Mouse (Mus musculus): ENCODE results near the gene Pitpnc1. TPM values are rescaled to one million over a fixed set of nuclear protein-coding genes. Genes with fewer than 3 reads are reported as not detected.

The Pitpnc1 gene
- polyA plus RNA-seq, 1 experiment from 2014 or later, result 38.1 TPM

DNA sequence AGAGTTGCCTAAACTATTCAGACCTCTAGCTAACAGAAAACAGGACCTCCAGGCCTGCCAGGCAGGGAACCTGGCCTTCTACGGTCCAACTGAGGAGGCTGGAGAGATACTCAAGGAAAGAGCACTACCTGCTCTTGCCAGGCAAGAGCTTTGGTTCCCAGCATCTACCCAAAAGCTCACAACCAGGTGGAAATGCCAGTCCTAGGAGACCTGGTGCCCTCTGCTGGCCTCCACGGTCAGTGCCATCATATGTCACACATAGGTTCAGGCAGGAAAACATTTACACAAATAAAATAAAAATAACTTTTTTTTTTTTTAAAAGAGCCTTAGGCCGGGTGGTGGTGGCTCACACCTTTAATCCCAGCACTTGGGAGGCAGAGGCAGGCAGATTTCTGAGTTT lies 8.0 kb downstream of the Pitpnc1 start:
- no peaks in the 10 kb centered on the region for H3K36me3 ChIP-seq (ENCODE audit: control insufficient read depth, insufficient read depth, low read length)

DNA sequence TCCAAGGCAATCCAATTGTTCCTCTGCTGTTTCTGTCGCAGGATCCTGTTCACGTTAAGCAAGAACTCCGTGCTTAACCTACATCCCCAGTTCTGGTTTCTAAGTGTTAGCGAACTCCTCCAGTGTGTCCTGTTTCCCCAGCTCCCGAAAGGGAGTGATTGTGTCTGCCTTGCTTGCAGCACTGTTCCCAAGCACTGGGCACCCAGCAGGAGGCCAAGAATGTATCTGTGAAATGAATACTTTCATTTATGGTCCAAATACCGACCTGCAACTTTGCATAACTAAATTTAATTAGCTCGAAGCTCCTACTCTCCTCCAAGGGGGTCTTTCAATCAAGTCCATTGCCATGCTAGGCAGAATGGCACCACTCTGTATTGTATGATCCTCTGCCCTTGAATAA lies 10.7 kb downstream of the Pitpnc1 start:
- Histone ChIP-seq H3K27ac (ENCODE audit: low read depth, low read length) (no peak overlapping the region), H3K36me3 (ENCODE audit: control insufficient read depth, insufficient read depth, low read length) (no peaks in the 10 kb centered on the region), H3K9me3 (ENCODE audit: control insufficient read depth, low read length) (no peaks in the 10 kb centered on the region), H3K9ac (ENCODE audit: low read length) (no peak overlapping the region), H3K27me3 (ENCODE audit: control insufficient read depth, insufficient read depth, low read length) (no peaks in the 10 kb centered on the region), H3K4me2 (ENCODE audit: low read depth) (no peak overlapping the region), H3K4me3 (ENCODE audit: low read depth, low read length) (no peak overlapping the region), H3K4me1 (ENCODE audit: control insufficient read depth, insufficient read depth, low read length) (no peaks in the 10 kb centered on the region)
- DNase-seq (ENCODE audit: low spot score), result no peak
- no peak for ATAC-seq (ENCODE audit: insufficient read depth, low FRiP score, low TSS enrichment)
- WGBS, result 76% methylated on average over 7 of the region's 7 CpGs

More for the DNA sequence above, 8.0 kb downstream of the Pitpnc1 start:
- Histone ChIP-seq H3K4me1 (ENCODE audit: control insufficient read depth, insufficient read depth, low read length) (no peaks in the 10 kb centered on the region), H3K27me3 (ENCODE audit: control insufficient read depth, insufficient read depth, low read length) (no peaks in the 10 kb centered on the region), H3K9me3 (ENCODE audit: control insufficient read depth, low read length) (no peaks in the 10 kb centered on the region), H3K27ac (ENCODE audit: low read depth, low read length) (no peak overlapping the region), H3K4me3 (ENCODE audit: low read depth, low read length) (no peak overlapping the region), H3K4me2 (ENCODE audit: low read depth) (no peak overlapping the region), H3K9ac (ENCODE audit: low read length) (no peak overlapping the region)
- WGBS, result 92% methylated on average over 3 of the region's 3 CpGs
- no peak for ATAC-seq (ENCODE audit: insufficient read depth, low FRiP score, low TSS enrichment)
- DNase-seq (ENCODE audit: low spot score), result no peak

DNA sequence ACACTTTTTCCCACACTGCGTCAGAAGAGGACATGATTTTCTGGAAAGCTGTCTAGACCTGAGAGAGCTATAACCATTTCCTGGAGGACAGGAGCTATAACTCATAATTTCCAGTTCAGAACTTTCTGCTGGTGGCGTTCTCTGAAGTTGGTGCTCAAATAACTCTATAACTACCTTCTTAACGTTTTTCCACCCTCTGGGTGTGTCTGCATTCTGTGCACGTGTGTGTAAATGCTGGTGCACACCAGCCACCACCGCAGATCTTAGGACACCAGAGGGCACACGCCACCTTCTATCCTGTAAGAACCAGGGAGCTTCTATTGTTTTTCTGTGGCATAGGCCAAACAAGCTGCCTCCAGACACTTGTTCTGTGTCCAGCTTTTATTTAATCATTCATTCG lies 11.5 kb downstream of the Pitpnc1 start:
- DNase-seq (ENCODE audit: low spot score) (no peak), ATAC-seq (ENCODE audit: insufficient read depth, low FRiP score, low TSS enrichment) (no peak)
- H3K4me1 ChIP-seq (ENCODE audit: control insufficient read depth, insufficient read depth, low read length), result no peaks in the 10 kb centered on the region
- H3K4me2 ChIP-seq (ENCODE audit: low read depth), result no peak overlapping the region
- no peak overlapping the region for H3K27ac ChIP-seq (ENCODE audit: low read depth, low read length)
- H3K4me3 ChIP-seq (ENCODE audit: low read depth, low read length), result no peak overlapping the region
- 87% methylated on average over 7 of the region's 7 CpGs for WGBS
- H3K9me3 ChIP-seq (ENCODE audit: control insufficient read depth, low read length), result no peaks in the 10 kb centered on the region
- no peak overlapping the region for H3K9ac ChIP-seq (ENCODE audit: low read length)
- no peaks in the 10 kb centered on the region for H3K36me3 ChIP-seq (ENCODE audit: control insufficient read depth, insufficient read depth, low read length)
- no peaks in the 10 kb centered on the region for H3K27me3 ChIP-seq (ENCODE audit: control insufficient read depth, insufficient read depth, low read length)

DNA sequence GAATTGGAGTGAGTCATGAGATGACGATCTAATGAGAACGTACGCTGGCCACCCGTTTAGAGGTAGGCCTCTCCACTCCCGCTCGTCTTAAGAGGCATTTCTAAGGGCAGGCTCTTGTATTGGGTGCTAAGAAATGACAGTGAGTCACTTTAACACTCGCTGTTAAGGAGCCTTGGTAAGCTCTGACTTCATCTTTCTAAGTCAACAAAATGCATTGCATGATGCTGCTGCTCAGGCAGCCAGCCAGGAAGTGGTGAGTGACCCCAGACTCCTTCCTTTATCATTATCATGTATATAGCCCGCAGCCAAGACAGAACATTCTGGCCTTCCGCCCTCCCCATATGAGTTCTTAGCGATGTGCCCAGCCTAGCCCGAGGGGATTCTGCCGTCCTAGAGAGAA lies 12.2 kb downstream of the Pitpnc1 start:
- Histone ChIP-seq H3K4me2 (ENCODE audit: low read depth) (no peak overlapping the region), H3K9me3 (ENCODE audit: control insufficient read depth, low read length) (no peaks in the 10 kb centered on the region), H3K27me3 (ENCODE audit: control insufficient read depth, insufficient read depth, low read length) (no peaks in the 10 kb centered on the region), H3K4me1 (ENCODE audit: control insufficient read depth, insufficient read depth, low read length) (no peaks in the 10 kb centered on the region), H3K27ac (ENCODE audit: low read depth, low read length) (no peak overlapping the region), H3K4me3 (ENCODE audit: low read depth, low read length) (no peak overlapping the region), H3K36me3 (ENCODE audit: control insufficient read depth, insufficient read depth, low read length) (no peaks in the 10 kb centered on the region), H3K9ac (ENCODE audit: low read length) (no peak overlapping the region)
- ATAC-seq (ENCODE audit: insufficient read depth, low FRiP score, low TSS enrichment) (no peak), DNase-seq (ENCODE audit: low spot score) (no peak)
- 84% methylated on average over 12 of the region's 12 CpGs for WGBS

DNA sequence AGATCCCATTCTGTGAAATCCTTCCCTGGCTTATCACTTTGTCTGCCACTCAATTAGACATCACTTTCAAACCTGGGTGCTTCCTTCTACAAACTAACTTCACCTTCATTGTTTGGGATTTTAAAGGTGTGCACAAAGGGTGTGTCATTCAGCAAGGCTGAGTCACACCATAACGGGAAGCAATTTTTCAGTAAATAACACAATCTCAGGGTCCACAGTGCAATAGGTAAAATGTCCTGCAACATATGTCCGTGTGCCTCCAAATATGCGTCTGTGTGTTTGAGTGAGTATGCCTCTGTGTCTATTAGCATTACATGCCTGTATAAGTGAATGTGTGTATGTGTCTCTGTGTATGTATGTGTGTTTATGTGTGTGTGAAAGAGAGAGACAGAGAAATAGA lies 13.2 kb downstream of the Pitpnc1 start:
- no peak overlapping the region for H3K4me2 ChIP-seq (ENCODE audit: low read depth)

DNA sequence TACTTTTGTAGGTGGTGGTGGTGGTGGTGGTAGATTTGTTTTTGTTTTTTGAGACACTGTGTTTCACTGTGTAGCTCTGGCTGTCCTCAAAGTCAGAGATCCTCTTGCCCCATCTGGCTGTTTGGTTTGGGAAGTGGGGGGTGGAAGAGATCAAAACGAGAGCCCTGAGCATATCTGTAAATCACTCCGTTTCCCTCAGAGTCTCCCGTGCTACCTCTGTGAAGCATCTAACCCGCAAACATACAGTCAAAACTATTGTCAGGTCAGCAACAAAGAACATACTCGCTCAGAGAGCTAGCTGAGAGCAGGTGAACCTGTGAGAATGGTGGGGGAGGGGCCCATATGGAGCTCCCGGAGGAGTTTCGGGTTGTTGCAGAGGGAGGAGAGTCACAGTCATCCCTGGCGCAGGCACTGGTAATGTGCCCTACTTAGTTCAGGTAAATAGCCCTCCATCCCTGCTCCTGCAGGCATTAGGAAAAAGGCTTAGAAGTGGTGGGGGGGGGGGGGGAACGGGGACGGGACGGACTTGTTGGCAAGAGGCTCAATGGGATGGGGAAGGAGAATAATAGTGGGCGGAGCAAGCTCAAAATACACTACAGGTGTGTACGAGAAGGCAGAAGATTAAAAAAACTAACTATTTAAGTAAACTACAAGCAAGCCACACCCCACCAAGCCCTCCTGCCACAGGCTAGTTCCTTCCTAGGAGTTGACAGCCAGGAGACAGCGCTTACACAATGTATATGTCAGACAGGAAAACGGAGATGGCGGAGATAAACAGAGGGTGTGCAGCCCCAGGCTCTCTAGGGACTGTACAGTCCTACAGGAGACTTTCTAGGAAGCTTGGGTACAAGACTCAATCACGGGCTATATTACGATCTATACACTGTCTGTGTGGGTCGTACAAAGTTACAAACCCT lies 15.7 kb downstream of the Pitpnc1 start:
- no peak for ATAC-seq (ENCODE audit: insufficient read depth, low FRiP score, low TSS enrichment)
- no peaks in the 10 kb centered on the region for H3K36me3 ChIP-seq (ENCODE audit: control insufficient read depth, insufficient read depth, low read length)
- no peaks in the 10 kb centered on the region for H3K27me3 ChIP-seq (ENCODE audit: control insufficient read depth, insufficient read depth, low read length)
- no peaks in the 10 kb centered on the region for H3K4me1 ChIP-seq (ENCODE audit: control insufficient read depth, insufficient read depth, low read length)
- no peak for DNase-seq (ENCODE audit: low spot score)
- 61% methylated on average over 19 of the region's 19 CpGs for WGBS
- no peak overlapping the region for H3K4me2 ChIP-seq (ENCODE audit: low read depth)
- H3K9ac ChIP-seq (ENCODE audit: low read length), result no peak overlapping the region
- H3K9me3 ChIP-seq (ENCODE audit: control insufficient read depth, low read length), result no peaks in the 10 kb centered on the region
- H3K27ac ChIP-seq (ENCODE audit: low read depth, low read length), result no peak overlapping the region
- H3K4me3 ChIP-seq (ENCODE audit: low read depth, low read length), result no peak overlapping the region

More for the DNA sequence above, 13.2 kb downstream of the Pitpnc1 start:
- no peak for ATAC-seq (ENCODE audit: insufficient read depth, low FRiP score, low TSS enrichment)
- no peaks in the 10 kb centered on the region for H3K4me1 ChIP-seq (ENCODE audit: control insufficient read depth, insufficient read depth, low read length)
- H3K4me3 ChIP-seq (ENCODE audit: low read depth, low read length), result no peak overlapping the region
- H3K27ac ChIP-seq (ENCODE audit: low read depth, low read length), result no peak overlapping the region
- DNase-seq (ENCODE audit: low spot score), result no peak
- H3K9ac ChIP-seq (ENCODE audit: low read length), result no peak overlapping the region
- WGBS, result 95% methylated on average over 3 of the region's 3 CpGs
- no peaks in the 10 kb centered on the region for H3K27me3 ChIP-seq (ENCODE audit: control insufficient read depth, insufficient read depth, low read length)
- no peaks in the 10 kb centered on the region for H3K36me3 ChIP-seq (ENCODE audit: control insufficient read depth, insufficient read depth, low read length)
- H3K9me3 ChIP-seq (ENCODE audit: control insufficient read depth, low read length), result no peaks in the 10 kb centered on the region

DNA sequence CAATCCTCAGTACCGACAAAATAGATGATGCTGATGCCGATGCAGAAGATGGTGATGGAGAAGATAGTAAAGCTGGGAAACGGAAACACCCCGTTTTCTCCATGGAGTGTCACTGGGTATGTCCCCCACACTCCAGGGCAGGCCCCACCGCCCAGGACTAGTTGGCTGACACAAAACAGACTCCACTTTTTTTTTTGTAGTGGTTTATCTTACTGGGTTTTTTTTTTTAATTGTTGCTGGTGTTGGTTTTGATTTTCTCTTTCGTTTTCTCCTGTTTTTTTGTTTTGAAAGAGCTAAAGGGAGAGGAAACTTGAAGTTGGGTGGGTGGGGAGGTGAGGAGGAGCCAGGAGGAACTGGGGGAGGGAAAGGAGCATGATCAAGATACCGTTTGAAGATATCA lies 18.4 kb downstream of the Pitpnc1 start:
- Histone ChIP-seq H3K9ac (ENCODE audit: low read length) (no peak overlapping the region), H3K4me1 (ENCODE audit: control insufficient read depth, insufficient read depth, low read length) (no peaks in the 10 kb centered on the region), H3K36me3 (ENCODE audit: control insufficient read depth, insufficient read depth, low read length) (no peaks in the 10 kb centered on the region), H3K4me3 (ENCODE audit: low read depth, low read length) (no peak overlapping the region), H3K9me3 (ENCODE audit: control insufficient read depth, low read length) (no peaks in the 10 kb centered on the region), H3K27ac (ENCODE audit: low read depth, low read length) (no peak overlapping the region), H3K27me3 (ENCODE audit: control insufficient read depth, insufficient read depth, low read length) (no peaks in the 10 kb centered on the region), H3K4me2 (ENCODE audit: low read depth) (no peak overlapping the region)
- no peak for DNase-seq (ENCODE audit: low spot score)
- no peak for ATAC-seq (ENCODE audit: insufficient read depth, low FRiP score, low TSS enrichment)
- 93% methylated on average over 7 of the region's 7 CpGs for WGBS

DNA sequence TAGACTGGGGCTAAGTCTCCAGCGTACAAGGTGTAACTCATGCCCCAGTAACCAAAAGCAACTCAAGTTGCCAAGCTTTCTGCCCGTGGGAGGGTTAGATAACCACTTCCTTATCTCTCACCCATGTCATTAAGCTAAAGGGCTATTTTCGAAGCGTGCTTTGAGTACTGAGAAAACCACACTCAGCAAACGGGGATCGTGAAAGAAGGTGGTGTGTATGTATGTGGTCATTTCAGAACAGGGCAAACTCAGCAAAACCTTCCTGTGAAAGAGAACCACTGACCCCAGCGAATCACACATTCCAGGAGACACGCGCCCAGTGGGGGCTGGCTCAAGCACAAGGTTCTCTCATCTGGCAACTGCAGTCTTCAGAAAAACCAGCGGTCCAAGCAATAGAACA lies 19.4 kb downstream of the Pitpnc1 start:
- no peak for DNase-seq (ENCODE audit: low spot score)
- no peak for ATAC-seq (ENCODE audit: insufficient read depth, low FRiP score, low TSS enrichment)
- H3K27ac ChIP-seq (ENCODE audit: low read depth, low read length), result no peak overlapping the region
- no peaks in the 10 kb centered on the region for H3K36me3 ChIP-seq (ENCODE audit: control insufficient read depth, insufficient read depth, low read length)
- H3K4me2 ChIP-seq (ENCODE audit: low read depth), result no peak overlapping the region
- H3K9ac ChIP-seq (ENCODE audit: low read length), result no peak overlapping the region
- 88% methylated on average over 10 of the region's 10 CpGs for WGBS
- H3K27me3 ChIP-seq (ENCODE audit: control insufficient read depth, insufficient read depth, low read length), result no peaks in the 10 kb centered on the region
- H3K4me3 ChIP-seq (ENCODE audit: low read depth, low read length), result no peak overlapping the region
- no peaks in the 10 kb centered on the region for H3K9me3 ChIP-seq (ENCODE audit: control insufficient read depth, low read length)
- H3K4me1 ChIP-seq (ENCODE audit: control insufficient read depth, insufficient read depth, low read length), result no peaks in the 10 kb centered on the region

DNA sequence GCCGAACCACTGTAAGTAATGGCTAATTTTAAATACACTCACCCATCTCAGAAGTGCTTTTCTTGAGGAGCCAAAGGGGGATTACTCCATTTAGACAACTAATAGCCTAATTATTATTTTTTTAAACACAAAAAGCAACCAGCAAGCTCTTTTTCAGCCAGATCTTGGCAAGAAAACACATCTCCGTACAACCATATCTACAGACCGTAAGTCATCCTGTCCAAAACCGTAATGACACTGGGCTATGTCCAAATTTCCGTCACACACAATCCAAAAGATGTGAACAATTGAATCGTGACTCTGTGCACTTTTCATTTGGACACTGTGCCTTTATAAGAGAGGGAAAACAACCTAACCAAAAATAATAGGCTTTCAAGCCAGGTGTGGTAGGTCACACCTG lies 20.4 kb downstream of the Pitpnc1 start:
- no peaks in the 10 kb centered on the region for H3K36me3 ChIP-seq (ENCODE audit: control insufficient read depth, insufficient read depth, low read length)
- no peak overlapping the region for H3K27ac ChIP-seq (ENCODE audit: low read depth, low read length)
- no peaks in the 10 kb centered on the region for H3K4me1 ChIP-seq (ENCODE audit: control insufficient read depth, insufficient read depth, low read length)
- no peak overlapping the region for H3K4me2 ChIP-seq (ENCODE audit: low read depth)
- no peak overlapping the region for H3K9ac ChIP-seq (ENCODE audit: low read length)
- WGBS, result 90% methylated on average over 6 of the region's 6 CpGs
- no peak for ATAC-seq (ENCODE audit: insufficient read depth, low FRiP score, low TSS enrichment)
- H3K4me3 ChIP-seq (ENCODE audit: low read depth, low read length), result no peak overlapping the region
- DNase-seq (ENCODE audit: low spot score), result no peak
- no peaks in the 10 kb centered on the region for H3K9me3 ChIP-seq (ENCODE audit: control insufficient read depth, low read length)
- H3K27me3 ChIP-seq (ENCODE audit: control insufficient read depth, insufficient read depth, low read length), result no peaks in the 10 kb centered on the region

Measured in neural tube, embryonic 11.5 days (tissue).